8 mouse cellular contexts compared by ENCODE assay signal in the genomic region with DNA sequence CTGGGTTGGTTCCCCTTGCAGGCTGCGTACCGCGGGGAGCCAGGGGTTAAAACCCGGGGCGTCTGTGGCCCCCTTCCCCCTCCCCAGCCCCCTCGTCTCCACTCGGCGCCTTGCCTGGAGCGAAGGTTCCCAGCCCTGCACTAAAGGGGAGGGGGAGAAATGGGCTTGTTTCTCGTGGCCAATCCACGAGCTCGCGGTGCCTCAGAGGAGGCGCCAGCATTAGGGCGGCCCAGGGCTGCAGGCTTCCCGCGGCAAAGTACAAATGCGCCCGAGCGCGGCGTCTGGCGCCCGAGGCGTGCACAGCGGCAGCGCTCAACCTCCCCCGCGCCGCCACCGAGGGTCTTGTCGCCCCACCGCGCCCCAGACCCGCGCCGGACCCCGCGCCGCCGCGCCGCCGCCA. TPM values are rescaled to one million over a fixed set of nuclear protein-coding genes. Genes with fewer than 3 reads are reported as not detected.
DNase-seq lines count a peak whose midpoint lies in the region; ATAC-seq lines count a peak whose summit lies in the region.

A gene (plus strand): TSS at position 383 of the 400 bp plus-strand sequence.

- no peaks in the 10 kb centered on the region for H3K9me3 ChIP-seq in heart, embryonic 12.5 days (replicated peaks)
- no peaks in the 10 kb centered on the region for H3K9me3 ChIP-seq in forebrain, embryonic 14.5 days (replicated peaks; ENCODE audit: control insufficient read depth, low read length)
- H3K9me3 ChIP-seq in kidney, embryonic 14.5 days (ENCODE audit: control insufficient read depth, low read length): no peaks in the 10 kb centered on the region
- no peaks in the 10 kb centered on the region for H3K9me3 ChIP-seq in stomach, embryonic 16.5 days (replicated peaks; ENCODE audit: control insufficient read depth, low read length)

- peaks cover 12% of the 10 kb centered on the region for H3K4me1 ChIP-seq in heart, embryonic 12.5 days (replicated peaks)
- H3K4me1 ChIP-seq in forebrain, embryonic 14.5 days (ENCODE audit: control insufficient read depth, insufficient read depth, low read length): no peaks in the 10 kb centered on the region
- H3K4me1 ChIP-seq in kidney, embryonic 14.5 days (ENCODE audit: control insufficient read depth, insufficient read depth, low read length): peaks cover 3% of the 10 kb centered on the region; the same call in 1 of the 2 replicates
- peaks cover 7% of the 10 kb centered on the region for H3K4me1 ChIP-seq in stomach, embryonic 16.5 days (ENCODE audit: control insufficient read depth, insufficient read depth, low read length)

- WGBS in heart, embryonic 12.5 days: under 1% methylated on average over 41 of the region's 44 CpGs
- WGBS in forebrain, embryonic 14.5 days: 0% methylated on average over 41 of the region's 44 CpGs
- under 1% methylated on average over 26 of the region's 44 CpGs for WGBS in kidney, embryonic 14.5 days
- 1% methylated on average over 36 of the region's 44 CpGs for WGBS in stomach, embryonic 16.5 days

- H3K4me2 ChIP-seq in heart, embryonic 12.5 days: peak within 1 kb of the TSS; percentile 97
- peak within 1 kb of the TSS; percentile 86 for H3K4me2 ChIP-seq in forebrain, embryonic 14.5 days (ENCODE audit: low read length)
- peak within 1 kb of the TSS; percentile 90 for H3K4me2 ChIP-seq in kidney, embryonic 14.5 days (replicated peaks; ENCODE audit: low read depth, low read length)
- peak within 1 kb of the TSS; percentile 95 for H3K4me2 ChIP-seq in stomach, embryonic 16.5 days (ENCODE audit: low read depth, low read length)

- peaks cover 77% of the 10 kb centered on the region for H3K27me3 ChIP-seq in heart, embryonic 12.5 days (replicated peaks)
- H3K27me3 ChIP-seq in forebrain, embryonic 14.5 days (replicated peaks; ENCODE audit: control insufficient read depth, insufficient read depth, low read length): peaks cover 41% of the 10 kb centered on the region
- H3K27me3 ChIP-seq in kidney, embryonic 14.5 days (ENCODE audit: control insufficient read depth, insufficient read depth, low read length): peaks cover 43% of the 10 kb centered on the region
- H3K27me3 ChIP-seq in stomach, embryonic 16.5 days (ENCODE audit: control insufficient read depth, insufficient read depth, low read length): peaks cover 56% of the 10 kb centered on the region

- peak within 1 kb of the TSS; percentile 57 for H3K9ac ChIP-seq in heart, embryonic 12.5 days
- H3K9ac ChIP-seq in forebrain, embryonic 14.5 days (ENCODE audit: low read length): peak within 1 kb of the TSS; percentile 58
- peak within 1 kb of the TSS; percentile 47 for H3K9ac ChIP-seq in kidney, embryonic 14.5 days (ENCODE audit: low read depth, low read length)
- peak within 1 kb of the TSS; percentile 56 for H3K9ac ChIP-seq in stomach, embryonic 16.5 days (ENCODE audit: low read length)

- DNase-seq in heart, postnatal 36 days: no peak
- peak; percentile 70 for DNase-seq in ZHBTc4 (ENCODE audit: low read depth, low spot score)
- DNase-seq in forebrain, embryonic 14.5 days (ENCODE audit: low spot score): peak; percentile 75
- peak; percentile 19 to 37 for DNase-seq in lung, postnatal 4 days
- no peak for DNase-seq in spleen, adult 18-20 months

- intact Hi-C loops in heart, postnatal 36 days (cut with DNase I): loop anchor here (5.0 kb wide), 1 partner anchor 182 kb away; no protein-coding TSS in a partner anchor

- peak; percentile 54 for ATAC-seq in heart, embryonic 12.5 days (ENCODE audit: insufficient number of reproducible peaks, low FRiP score)
- ATAC-seq in forebrain, embryonic 14.5 days: peak; percentile 90
- ATAC-seq in kidney, embryonic 14.5 days (ENCODE audit: low FRiP score, low TSS enrichment): peak; percentile 81
- ATAC-seq in stomach, embryonic 16.5 days (ENCODE audit: insufficient read depth, low FRiP score): peak; percentile 59; the same call in 1 of the 2 replicates

- H3K4me3 ChIP-seq in heart, embryonic 12.5 days: peak within 1 kb of the TSS; percentile 56
- peak within 1 kb of the TSS; percentile 40 for H3K4me3 ChIP-seq in forebrain, embryonic 14.5 days (ENCODE audit: low read depth, low read length)
- H3K4me3 ChIP-seq in kidney, embryonic 14.5 days (ENCODE audit: low read length): peak within 1 kb of the TSS; percentile 48
- H3K4me3 ChIP-seq in stomach, embryonic 16.5 days (replicated peaks; ENCODE audit: low read length): peak within 1 kb of the TSS; percentile 55

- H3K36me3 ChIP-seq in heart, embryonic 12.5 days: no peaks in the 10 kb centered on the region
- no peaks in the 10 kb centered on the region for H3K36me3 ChIP-seq in forebrain, embryonic 14.5 days (ENCODE audit: control insufficient read depth, insufficient read depth, low read length)
- H3K36me3 ChIP-seq in kidney, embryonic 14.5 days (ENCODE audit: control insufficient read depth, insufficient read depth, low read length): no peaks in the 10 kb centered on the region
- H3K36me3 ChIP-seq in stomach, embryonic 16.5 days (ENCODE audit: control insufficient read depth, insufficient read depth, low read length): no peaks in the 10 kb centered on the region

- no peak within 1 kb of the TSS for H3K27ac ChIP-seq in heart, embryonic 12.5 days (ENCODE audit: poor library complexity, severe bottlenecking)
- H3K27ac ChIP-seq in forebrain, embryonic 14.5 days (ENCODE audit: low read depth, low read length): no peak within 1 kb of the TSS
- no peak within 1 kb of the TSS for H3K27ac ChIP-seq in kidney, embryonic 14.5 days (ENCODE audit: low read depth, low read length)
- no peak within 1 kb of the TSS for H3K27ac ChIP-seq in stomach, embryonic 16.5 days (ENCODE audit: low read length)

RNA-seq across cellular contexts. Expression of the gene that starts here (rescaled TPM):
- 0.11 and 0.21 TPM in 2 replicates for polyA plus RNA-seq in heart, embryonic 12.5 days (2016; fragmentation: Nextera tagmentation; extraction: Ambion mirVana)
- under 1 TPM in 1 of 2 experiments, not detected in 1; 0.38 TPM for total RNA-seq in heart, postnatal 36 days (2021)
- polyA plus RNA-seq in forebrain, embryonic 14.5 days (2014; fragmentation: Nextera tagmentation; extraction: Ambion mirVana): not detected in 2 replicates
- 0.32 and 0.84 TPM in 2 replicates for polyA plus RNA-seq in kidney, embryonic 14.5 days (2014; fragmentation: Nextera tagmentation; extraction: Ambion mirVana)
- polyA plus RNA-seq in stomach, embryonic 16.5 days (2015; fragmentation: Nextera tagmentation; extraction: Ambion mirVana): 0.48 and 0.90 TPM in 2 replicates

Comparison
In these comparisons a context has a peak if more than half of its experiments do, and no peak if none do; other contexts are left out.
1. Peak in ATAC-seq, H3K4me3 ChIP-seq, H3K9ac ChIP-seq and H3K4me2 ChIP-seq in heart, embryonic 12.5 days; RNA of the gene not detected or under 1 TPM.
2. Peak in DNase-seq, ATAC-seq, H3K4me3 ChIP-seq, H3K9ac ChIP-seq and H3K4me2 ChIP-seq in forebrain, embryonic 14.5 days; RNA of the gene not detected or under 1 TPM.
3. Peak in ATAC-seq, H3K4me3 ChIP-seq, H3K9ac ChIP-seq and H3K4me2 ChIP-seq in kidney, embryonic 14.5 days; RNA of the gene not detected or under 1 TPM.
4. Peak in ATAC-seq, H3K4me3 ChIP-seq, H3K9ac ChIP-seq and H3K4me2 ChIP-seq in stomach, embryonic 16.5 days; RNA of the gene not detected or under 1 TPM.
5. DNase-seq: peak in ZHBTc4 (single experiment) and lung, postnatal 4 days (2 of 2); none in heart, postnatal 36 days (0 of 2) and spleen, adult 18-20 months (0 of 2).
6. Peak in every context shown above with its lines, with median percentiles within 50 percentile points of each other: ATAC-seq, H3K4me2 ChIP-seq, H3K4me3 ChIP-seq and H3K9ac ChIP-seq.